Mouse (Mus musculus): ENCODE measurements at regions not wholly inside any gene's neighbourhood (a gene's known extent, or its start where the extent isn't known, plus 50 kb on each side); places are given as distances from the start of the nearest gene placed in this dataset.

DNA sequence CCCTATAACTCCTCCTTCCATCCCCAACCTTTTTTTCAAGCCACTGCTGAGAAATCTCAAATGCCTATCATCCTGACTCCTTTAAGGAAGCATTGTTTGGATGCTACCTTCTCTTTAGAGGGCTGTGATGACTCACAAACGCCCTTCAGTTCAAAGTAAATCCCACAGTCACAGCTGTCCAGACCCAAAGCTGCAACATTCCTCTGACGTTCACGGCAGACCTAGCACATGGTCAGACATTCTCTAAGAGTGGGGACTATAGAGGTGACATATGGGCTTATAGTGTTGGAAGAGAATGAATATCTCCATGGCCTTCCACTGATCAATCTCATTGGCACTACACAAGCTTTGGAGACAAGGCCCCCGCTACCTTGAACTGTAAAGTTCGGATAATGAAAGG is 139.5 kb upstream of the Tent5a start:
- no peaks in the 10 kb centered on the region for H3K36me3 ChIP-seq (ENCODE audit: control insufficient read depth, insufficient read depth, low read length, poor library complexity, severe bottlenecking)
- no peaks in the 10 kb centered on the region for H3K9me3 ChIP-seq (ENCODE audit: control insufficient read depth, insufficient read depth, low read depth, low read length)
- no peak overlapping the region for H3K9ac ChIP-seq (ENCODE audit: insufficient read depth, low read depth, low read length, poor library complexity, severe bottlenecking)
- no peaks in the 10 kb centered on the region for H3K4me1 ChIP-seq (ENCODE audit: control insufficient read depth in 2 of 2, insufficient read depth in 2 of 2, low read length in 2 of 2, poor library complexity in 1 of 2)
- no peak overlapping the region for H3K27ac ChIP-seq (ENCODE audit: insufficient read depth, low read depth, low read length, poor library complexity, severe bottlenecking)
- in situ Hi-C loops (cut with MboI; ENCODE audit: low sequenced_read_pairs in 2 of 2, unreplicated experiment in 2 of 2) = no loop called here
- H3K4me3 ChIP-seq (ENCODE audit: insufficient read depth in 1 of 2, low read depth in 1 of 2, low read length in 2 of 2, poor library complexity in 1 of 2, severe bottlenecking in 1 of 2) = no peak overlapping the region
- TF ChIP-seq HCFC1 (IDR thresholded peaks at IDR 0.05; ENCODE audit: borderline replicate concordance, insufficient read depth, low read length) = no peak
- TF ChIP-seq CHD2 (IDR thresholded peaks at IDR 0.05; ENCODE audit: low read depth, low read length) = no peak
- TF ChIP-seq ZNF384 (IDR thresholded peaks at IDR 0.05; ENCODE audit: low read depth, low read length) = no peak
- TF ChIP-seq ZC3H11A (IDR thresholded peaks at IDR 0.05; ENCODE audit: borderline replicate concordance, low read depth, low read length) = no peak
- TF ChIP-seq MAFK (IDR thresholded peaks at IDR 0.05; ENCODE audit: insufficient read depth, low read depth, low read length) = no peak
- DNase-seq (ENCODE audit: low read depth, low spot score) = no peak

DNA sequence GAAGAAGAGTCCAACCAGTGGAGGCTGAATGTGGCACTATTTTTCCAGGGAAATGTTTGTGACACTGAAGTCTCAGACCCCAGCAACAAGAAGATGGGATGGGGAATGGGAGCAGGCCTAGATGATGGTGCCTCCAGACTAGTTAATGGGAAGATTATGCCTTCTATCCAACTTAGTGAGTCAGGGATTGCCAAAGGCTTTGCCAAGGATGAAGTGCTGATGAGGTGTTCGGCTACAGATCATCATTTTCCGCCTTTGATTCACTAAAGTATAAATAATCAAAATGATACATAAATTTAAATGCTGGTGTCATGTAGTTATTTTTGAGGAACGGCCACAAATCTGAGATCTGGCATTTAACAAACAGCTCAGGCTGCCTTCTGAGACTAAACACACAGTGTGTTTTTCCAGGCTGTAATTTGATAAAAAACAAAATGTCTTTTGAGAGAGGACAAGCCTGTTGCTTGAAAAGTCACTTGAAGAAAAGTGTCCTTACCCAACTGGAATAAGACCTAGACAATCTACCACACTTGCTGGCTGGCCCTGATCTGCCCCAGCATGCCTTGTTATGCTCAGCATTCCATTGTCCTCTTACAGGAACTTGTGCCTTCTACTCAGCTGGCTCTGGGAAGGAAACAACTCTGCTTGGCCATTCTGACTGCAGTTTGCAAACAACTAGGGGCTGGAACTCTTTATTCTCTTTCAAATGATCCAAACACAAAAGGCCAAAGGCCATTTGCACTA is 132.1 kb upstream of the Tent5a start:
- Histone ChIP-seq H3K9ac (ENCODE audit: insufficient read depth, low read depth, low read length, poor library complexity, severe bottlenecking) (no peak overlapping the region), H3K36me3 (ENCODE audit: control insufficient read depth, insufficient read depth, low read length, poor library complexity, severe bottlenecking) (no peaks in the 10 kb centered on the region), H3K4me1 (ENCODE audit: control insufficient read depth in 2 of 2, insufficient read depth in 2 of 2, low read length in 2 of 2, poor library complexity in 1 of 2) (no peaks in the 10 kb centered on the region), H3K4me3 (ENCODE audit: insufficient read depth in 1 of 2, low read depth in 1 of 2, low read length in 2 of 2, poor library complexity in 1 of 2, severe bottlenecking in 1 of 2) (no peak overlapping the region), H3K9me3 (ENCODE audit: control insufficient read depth, insufficient read depth, low read depth, low read length) (peaks cover 10% of the 10 kb centered on the region), H3K27ac (ENCODE audit: insufficient read depth, low read depth, low read length, poor library complexity, severe bottlenecking) (no peak overlapping the region)
- TF ChIP-seq ZNF384 (IDR thresholded peaks at IDR 0.05; ENCODE audit: low read depth, low read length) (no peak), CHD2 (IDR thresholded peaks at IDR 0.05; ENCODE audit: low read depth, low read length) (no peak), ZC3H11A (IDR thresholded peaks at IDR 0.05; ENCODE audit: borderline replicate concordance, low read depth, low read length) (no peak), HCFC1 (IDR thresholded peaks at IDR 0.05; ENCODE audit: borderline replicate concordance, insufficient read depth, low read length) (no peak), MAFK (IDR thresholded peaks at IDR 0.05; ENCODE audit: insufficient read depth, low read depth, low read length) (no peak)
- DNase-seq (ENCODE audit: low read depth, low spot score) = no peak
- in situ Hi-C loops (cut with MboI; ENCODE audit: low sequenced_read_pairs in 2 of 2, unreplicated experiment in 2 of 2) = no loop called here

DNA sequence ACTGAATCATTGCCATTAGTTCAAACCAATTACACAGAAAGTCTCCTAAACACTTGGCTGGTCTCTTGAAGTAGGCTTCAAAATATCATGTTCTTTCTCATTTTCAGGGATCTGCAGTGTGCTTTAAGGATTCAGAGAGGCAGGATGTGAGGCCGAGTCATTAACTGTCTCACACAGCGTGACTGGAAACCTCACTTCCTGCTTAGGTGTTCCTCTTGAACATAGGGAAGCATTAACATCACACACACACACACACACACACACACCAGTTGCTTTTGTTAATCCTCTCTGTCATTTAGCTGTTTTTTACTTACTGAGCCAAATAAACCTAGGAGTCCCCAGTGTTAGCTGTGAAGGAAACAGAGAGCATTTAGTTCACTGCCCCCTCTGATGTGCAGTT is 131.2 kb upstream of the Tent5a start:
- H3K27ac ChIP-seq (ENCODE audit: insufficient read depth, low read depth, low read length, poor library complexity, severe bottlenecking) = no peak overlapping the region
- DNase-seq (ENCODE audit: low read depth, low spot score) = no peak
- H3K36me3 ChIP-seq (ENCODE audit: control insufficient read depth, insufficient read depth, low read length, poor library complexity, severe bottlenecking) = no peaks in the 10 kb centered on the region
- H3K4me1 ChIP-seq (ENCODE audit: control insufficient read depth in 2 of 2, insufficient read depth in 2 of 2, low read length in 2 of 2, poor library complexity in 1 of 2) = no peaks in the 10 kb centered on the region
- peaks cover 10% of the 10 kb centered on the region for H3K9me3 ChIP-seq (ENCODE audit: control insufficient read depth, insufficient read depth, low read depth, low read length)
- in situ Hi-C loops (cut with MboI; ENCODE audit: low sequenced_read_pairs in 2 of 2, unreplicated experiment in 2 of 2) = no loop called here
- no peak overlapping the region for H3K9ac ChIP-seq (ENCODE audit: insufficient read depth, low read depth, low read length, poor library complexity, severe bottlenecking)
- TF ChIP-seq ZC3H11A (IDR thresholded peaks at IDR 0.05; ENCODE audit: borderline replicate concordance, low read depth, low read length) (no peak), HCFC1 (IDR thresholded peaks at IDR 0.05; ENCODE audit: borderline replicate concordance, insufficient read depth, low read length) (no peak), MAFK (IDR thresholded peaks at IDR 0.05; ENCODE audit: insufficient read depth, low read depth, low read length) (no peak), CHD2 (IDR thresholded peaks at IDR 0.05; ENCODE audit: low read depth, low read length) (no peak), ZNF384 (IDR thresholded peaks at IDR 0.05; ENCODE audit: low read depth, low read length) (no peak)
- no peak overlapping the region for H3K4me3 ChIP-seq (ENCODE audit: insufficient read depth in 1 of 2, low read depth in 1 of 2, low read length in 2 of 2, poor library complexity in 1 of 2, severe bottlenecking in 1 of 2)

- Histone ChIP-seq H3K36me3 (ENCODE audit: control insufficient read depth, insufficient read depth, low read length, poor library complexity, severe bottlenecking) (no peaks in the 10 kb centered on the region), H3K27ac (ENCODE audit: insufficient read depth, low read depth, low read length, poor library complexity, severe bottlenecking) (no peak overlapping the region), H3K9ac (ENCODE audit: insufficient read depth, low read depth, low read length, poor library complexity, severe bottlenecking) (no peak overlapping the region), H3K4me3 (ENCODE audit: insufficient read depth in 1 of 2, low read depth in 1 of 2, low read length in 2 of 2, poor library complexity in 1 of 2, severe bottlenecking in 1 of 2) (no peak overlapping the region), H3K9me3 (ENCODE audit: control insufficient read depth, insufficient read depth, low read depth, low read length) (peaks cover 10% of the 10 kb centered on the region), H3K4me1 (ENCODE audit: control insufficient read depth in 2 of 2, insufficient read depth in 2 of 2, low read length in 2 of 2, poor library complexity in 1 of 2) (no peaks in the 10 kb centered on the region)
- no peak for DNase-seq (ENCODE audit: low read depth, low spot score)
- in situ Hi-C loops (cut with MboI; ENCODE audit: low sequenced_read_pairs in 2 of 2, unreplicated experiment in 2 of 2) = no loop called here
- TF ChIP-seq ZNF384 (IDR thresholded peaks at IDR 0.05; ENCODE audit: low read depth, low read length) = no peak
- TF ChIP-seq CHD2 (IDR thresholded peaks at IDR 0.05; ENCODE audit: low read depth, low read length) = no peak
- no peak for TF ChIP-seq HCFC1 (IDR thresholded peaks at IDR 0.05; ENCODE audit: borderline replicate concordance, insufficient read depth, low read length)
- TF ChIP-seq ZC3H11A (IDR thresholded peaks at IDR 0.05; ENCODE audit: borderline replicate concordance, low read depth, low read length) = no peak
- no peak for TF ChIP-seq MAFK (IDR thresholded peaks at IDR 0.05; ENCODE audit: insufficient read depth, low read depth, low read length)
Measured at GRCm38 (mm10) chr9:85457400-85457799, 130.3 kb upstream of the Tent5a start.
